Mouse (Mus musculus) C2C12 (cell line): ENCODE data around the gene Ccdc184.

Experiments used
- CEBPB ChIP-seq: IDR thresholded peaks from one replicate; pipeline ENCODE4 v1.6.1; 2011; ENCODE audit warnings: low read depth, mild to moderate bottlenecking, control low read depth, moderate library complexity
- CTCF ChIP-seq: IDR thresholded peaks from one replicate; pipeline ENCODE4 v1.5.1; 2011; ENCODE audit not compliant: control insufficient read depth, insufficient read depth, insufficient read length
- FOSL1 ChIP-seq: IDR thresholded peaks from one replicate; pipeline ENCODE4 v1.8.0; 2011; ENCODE audit warnings: mild to moderate bottlenecking, low read length; ENCODE audit not compliant: poor library complexity, insufficient read depth, severe bottlenecking
- MAX ChIP-seq: IDR thresholded peaks from one replicate; pipeline ENCODE4 v1.6.1; 2011; ENCODE audit warnings: mild to moderate bottlenecking, control low read depth
- MYOD1 ChIP-seq: IDR thresholded peaks from one replicate; pipeline ENCODE4 v1.6.1; 2011; ENCODE audit warnings: low read depth; ENCODE audit not compliant: control insufficient read depth, insufficient read length
- MYOG ChIP-seq: IDR thresholded peaks from one replicate; pipeline ENCODE4 v1.6.1; 2011; ENCODE audit not compliant: control insufficient read depth, insufficient read length; ENCODE audit errors: extremely low read depth
- USF1 ChIP-seq: IDR thresholded peaks from one replicate; pipeline ENCODE4 v1.6.1; 2011; ENCODE audit warnings: low read depth, mild to moderate bottlenecking, control low read depth, moderate library complexity

GRCm38 (mm10) chr15:98131451-98131850, 35.5 kb upstream of the Ccdc184 start:
- TF ChIP-seq USF1 (no peak), CEBPB (no peak), CTCF (no peak), MAX (no peak), FOSL1 (no peak), MYOG (no peak), MYOD1 (no peak)
